Mouse (Mus musculus) heart, adult 2 months (tissue): ENCODE data around the gene Kif17. TPM values are rescaled to one million over a fixed set of nuclear protein-coding genes. Genes with fewer than 3 reads are reported as not detected.

Experiments
- DNase-seq, 2 experiments: peaks; one replicate each; pipeline ENCODE4 v3.0.0; 2021
- H3K27ac ChIP-seq: fragments of 200-600 bp; 2 replicates; pipeline ENCODE4 v1.8.1; 2022
- H3K27me3 ChIP-seq: fragments of 200-500 bp; 2 replicates; pipeline ENCODE4 v1.6.1; 2012; ENCODE audit warnings: mild to moderate bottlenecking, low read length, inconsistent platforms, mixed read lengths; ENCODE audit not compliant: control insufficient read depth, insufficient read depth
- H3K36me3 ChIP-seq: fragments of 200-500 bp; 2 replicates; pipeline ENCODE4 v1.6.1; 2012; ENCODE audit warnings: low read length, inconsistent platforms; ENCODE audit not compliant: control insufficient read depth, insufficient read depth
- H3K4me1 ChIP-seq: fragments of 200-500 bp; 2 replicates; pipeline ENCODE4 v1.6.1; 2011; ENCODE audit warnings: low read length; ENCODE audit not compliant: control insufficient read depth, insufficient read depth
- H3K4me3 ChIP-seq: fragments of 200-600 bp; 2 replicates; pipeline ENCODE4 v1.8.1; 2022
- H3K79me2 ChIP-seq: fragments of 200-500 bp; replicated peaks from 2 replicates; pipeline ENCODE4 v1.6.1; 2012; ENCODE audit warnings: mild to moderate bottlenecking, inconsistent platforms, low read length, moderate library complexity, mixed read lengths; ENCODE audit not compliant: control insufficient read depth, insufficient read depth
- H3K9ac ChIP-seq: fragments of 200-500 bp; 2 replicates; pipeline ENCODE4 v1.6.1; 2012; ENCODE audit warnings: low read depth, mild to moderate bottlenecking, control low read depth, inconsistent platforms, low read length, mixed read lengths
- CTCF ChIP-seq: fragments of 200-600 bp; IDR thresholded peaks from 2 replicates; pipeline ENCODE4 v1.8.1; 2022; ENCODE audit warnings: antibody characterized with exemption, mild to moderate bottlenecking, moderate library complexity
- EP300 ChIP-seq: fragments of 200-500 bp; IDR thresholded peaks from 2 replicates; pipeline ENCODE4 v1.6.1; 2011; ENCODE audit warnings: low read depth, low read length, control low read depth; ENCODE audit not compliant: insufficient read depth
- POLR2A ChIP-seq: fragments of 200-500 bp; IDR thresholded peaks from 2 replicates; pipeline ENCODE4 v1.6.1; 2011; ENCODE audit warnings: mild to moderate bottlenecking, low read depth, low read length, control low read depth; ENCODE audit not compliant: insufficient read depth
- WGBS: fragments of 180-500 bp; shearing (Covaris S2); methylation state at CpG from one replicate; pipeline ENCODE4 v1.1.7; 2018; 5-methylcytosine and 5-hydroxymethylcytosine counted together
- intact Hi-C: fragments of 180-260 bp; cut with DNase I; formaldehyde crosslinking; loops from one replicate; pipeline ENCODE4 v1.15.1; 2025
- microRNA-seq, 2 experiments: library from miRNA; unstranded; fragments of <30 nt; microRNA quantifications; one replicate each; pipeline ENCODE4 v1.2.0; 2021
- polyA plus RNA-seq: library from polyadenylated mRNA; depleted of rRNA; stranded (reverse); fragments of >200 nt; gene quantifications from 2 replicates; pipeline ENCODE4 v1.2.3, GENCODE M21; 2012; rRNA removed
- total RNA-seq, 2 experiments: library from RNA; stranded (reverse); gene quantifications; 2 replicates each; pipeline ENCODE4 v1.2.3; 2021

Gene Kif17
- total and polyA plus RNA-seq, 3 experiments = 0.18 to 0.55 TPM; not detected in 1

- Histone ChIP-seq H3K4me3 (no peak overlapping the region), H3K36me3 (no peaks in the 10 kb centered on the region), H3K27me3 (no peaks in the 10 kb centered on the region), H3K4me1 (peaks cover 11% of the 10 kb centered on the region), H3K9ac (no peak overlapping the region), H3K79me2 (no peaks in the 10 kb centered on the region), H3K27ac (no peak overlapping the region)
- no peak for TF ChIP-seq POLR2A
- no peak for DNase-seq
- intact Hi-C loops = no loop called here
- WGBS = 78% methylated on average over 7 of the region's 7 CpGs
Measured at GRCm38 (mm10) chr4:138342048-138342447, 91.8 kb downstream of the Kif17 start.

- H3K9ac ChIP-seq = no peak overlapping the region
- WGBS = 77% methylated on average over 6 of the region's 6 CpGs
- TF ChIP-seq POLR2A (no peak), CTCF (no peak), EP300 (no peak)
Measured at GRCm38 (mm10) chr4:138342778-138343177, 92.5 kb downstream of the Kif17 start.

GRCm38 (mm10) chr4:138343341-138343837 lies 93.2 kb downstream of the Kif17 start:
- intact Hi-C loops = no loop called here
- Histone ChIP-seq H3K9ac (no peak overlapping the region), H3K27ac (no peak overlapping the region), H3K36me3 (no peaks in the 10 kb centered on the region), H3K4me3 (no peak overlapping the region), H3K27me3 (no peaks in the 10 kb centered on the region), H3K4me1 (peaks cover 11% of the 10 kb centered on the region), H3K79me2 (no peaks in the 10 kb centered on the region)
- TF ChIP-seq POLR2A = no peak
- no peak for TF ChIP-seq EP300
- no peak for TF ChIP-seq CTCF
- WGBS = 35% methylated on average over 10 of the region's 10 CpGs
- peak in 1 of 2 experiments; percentile 25 for DNase-seq

More at GRCm38 (mm10) chr4:138342778-138343177, 92.5 kb downstream of the Kif17 start:
- Histone ChIP-seq H3K4me3 (no peak overlapping the region), H3K4me1 (peaks cover 11% of the 10 kb centered on the region), H3K27ac (no peak overlapping the region), H3K27me3 (no peaks in the 10 kb centered on the region), H3K79me2 (no peaks in the 10 kb centered on the region), H3K36me3 (no peaks in the 10 kb centered on the region)
- intact Hi-C loops = no loop called here
- no peak for DNase-seq

- H3K36me3 ChIP-seq = no peaks in the 10 kb centered on the region
- no peak overlapping the region for H3K9ac ChIP-seq
- no peaks in the 10 kb centered on the region for H3K27me3 ChIP-seq
- intact Hi-C loops = loop anchor here (2.0 kb wide), 1 partner anchor 34 kb away; no protein-coding TSS in a partner anchor
- no peak overlapping the region for H3K4me3 ChIP-seq
- peaks cover 11% of the 10 kb centered on the region for H3K4me1 ChIP-seq
- no peaks in the 10 kb centered on the region for H3K79me2 ChIP-seq
- no peak overlapping the region; the same call in 1 of the 2 replicates for H3K27ac ChIP-seq
- peak; percentile 52 to 55 for DNase-seq
- WGBS = 37% methylated on average over 9 of the region's 9 CpGs
- TF ChIP-seq CTCF = peak; percentile 39
- TF ChIP-seq EP300 = no peak
Measured at GRCm38 (mm10) chr4:138344891-138345545, 94.8 kb downstream of the Kif17 start.

GRCm38 (mm10) chr4:138347280-138347679 lies 97.0 kb downstream of the Kif17 start:
- Histone ChIP-seq H3K36me3 (no peaks in the 10 kb centered on the region), H3K27ac (no peak overlapping the region), H3K9ac (no peak overlapping the region), H3K27me3 (no peaks in the 10 kb centered on the region), H3K4me1 (peaks cover 11% of the 10 kb centered on the region), H3K4me3 (no peak overlapping the region), H3K79me2 (no peaks in the 10 kb centered on the region)
- DNase-seq = no peak
- TF ChIP-seq CTCF = no peak
- intact Hi-C loops = no loop called here
- 86% methylated on average over 1 of the region's 1 CpGs for WGBS

- Histone ChIP-seq H3K36me3 (no peaks in the 10 kb centered on the region), H3K27ac (no peak overlapping the region), H3K9ac (no peak overlapping the region), H3K27me3 (no peaks in the 10 kb centered on the region), H3K4me3 (no peak overlapping the region), H3K79me2 (no peaks in the 10 kb centered on the region), H3K4me1 (peaks cover 5% of the 10 kb centered on the region)
- TF ChIP-seq CTCF (no peak), EP300 (no peak), POLR2A (no peak)
- no peak for DNase-seq
- WGBS = 68% methylated on average over 7 of the region's 7 CpGs
- intact Hi-C loops = no loop called here
Measured at GRCm38 (mm10) chr4:138348716-138349115, 98.5 kb downstream of the Kif17 start.

Small RNA genes within 50 kb of the gene (microRNA-seq; reads per million reads assigned to microRNA genes)
- gene Gm27646 (0 to 0.77 reads per million in 2 experiments), gene Mir7019 (3.5 to 4.5 reads per million in 2 experiments)

Other genes with a start within 250 kb of the Kif17 start
- gene Hp1bp3, start 34.1 kb upstream of the Kif17 start, total RNA-seq = 10 to 100 TPM; 74.7 to 85.0 TPM
- gene Hp1bp3, start 34.1 kb upstream of the Kif17 start, polyA plus RNA-seq = 48.0 and 83.9 TPM in 2 replicates
- not detected for gene Sh2d5, start within 50 bp of the Kif17 start, total RNA-seq
- 0.16 and 0.20 TPM in 2 replicates for gene Sh2d5, start within 50 bp of the Kif17 start, polyA plus RNA-seq
- gene Ddost, start 54.3 kb downstream of the Kif17 start, total RNA-seq = 10 to 100 TPM; 63.2 to 68.9 TPM
- gene Ddost, start 54.3 kb downstream of the Kif17 start, polyA plus RNA-seq = 84.4 and 96.9 TPM in 2 replicates
- 100 to 1,000 TPM; 719 to 844 TPM for gene Pink1, start 75.9 kb downstream of the Kif17 start, total RNA-seq
- gene Pink1, start 75.9 kb downstream of the Kif17 start, polyA plus RNA-seq = 423 and 554 TPM in 2 replicates
- 1 to 10 TPM; 1.4 TPM for gene Cda, start 117.6 kb downstream of the Kif17 start, total RNA-seq
- gene Cda, start 117.6 kb downstream of the Kif17 start, polyA plus RNA-seq = 1.9 and 3.3 TPM in 2 replicates
- gene Fam43b, start 146.1 kb downstream of the Kif17 start, total RNA-seq = not detected
- not detected in 2 replicates for gene Fam43b, start 146.1 kb downstream of the Kif17 start, polyA plus RNA-seq
- 10 to 100 TPM; 75.0 to 75.5 TPM for gene Mul1, start 184.2 kb downstream of the Kif17 start, total RNA-seq
- gene Mul1, start 184.2 kb downstream of the Kif17 start, polyA plus RNA-seq = 25.3 and 32.9 TPM in 2 replicates
- gene Camk2n1, start 203.9 kb downstream of the Kif17 start, total RNA-seq = 10 to 100 TPM; 12.0 to 12.7 TPM
- gene Camk2n1, start 203.9 kb downstream of the Kif17 start, polyA plus RNA-seq = 6.9 and 7.1 TPM in 2 replicates